25 mouse cellular contexts compared by ENCODE assay signal in genomic region chr3:85110762-85111161, GRCm38 (mm10).
A peak's percentile ranks its signal among the peaks of the same experiment; 100 is the strongest.
DNase-seq lines count a peak whose midpoint lies in the region; ATAC-seq and TF ChIP-seq lines count a peak whose summit lies in the region.
"Had no signal": no experiment of that assay in that cellular context is flagged by ENCODE, and none has a peak within 500 bp of the region (broad histone marks: within the 10 kb centered on the region; RNA-seq: fewer than 3 reads in every experiment).

No protein-coding gene starts in this region.

- no peaks in the 10 kb centered on the region for H3K27me3 ChIP-seq in forebrain, postnatal 0 days (ENCODE audit: insufficient read depth, low read length)
- H3K27me3 ChIP-seq in forebrain, embryonic 12.5 days, result no peaks in the 10 kb centered on the region
- no peaks in the 10 kb centered on the region for H3K27me3 ChIP-seq in intestine, embryonic 15.5 days (replicated peaks)
- H3K27me3 ChIP-seq: heart, embryonic 13.5 days; liver, embryonic 13.5 days; midbrain, embryonic 12.5 days had no signal

- H3K9ac ChIP-seq in forebrain, postnatal 0 days, result no peak overlapping the region
- H3K9ac ChIP-seq in forebrain, embryonic 12.5 days, result no peak overlapping the region
- no peak overlapping the region for H3K9ac ChIP-seq in intestine, embryonic 15.5 days
- H3K9ac ChIP-seq: heart, embryonic 13.5 days; hindbrain, embryonic 14.5 days; liver, embryonic 13.5 days; midbrain, embryonic 12.5 days had no signal

- H3K4me2 ChIP-seq in forebrain, postnatal 0 days (ENCODE audit: low read depth), result no peak overlapping the region
- no peak overlapping the region for H3K4me2 ChIP-seq in forebrain, embryonic 12.5 days
- no peak overlapping the region for H3K4me2 ChIP-seq in intestine, embryonic 15.5 days (replicated peaks)
- H3K4me2 ChIP-seq: heart, embryonic 13.5 days; hindbrain, embryonic 14.5 days; liver, embryonic 13.5 days; midbrain, embryonic 12.5 days had no signal

- 14% methylated on average over 4 of the region's 4 CpGs for WGBS in forebrain, postnatal 0 days
- 23% methylated on average over 4 of the region's 4 CpGs for WGBS in forebrain, embryonic 12.5 days
- 15% methylated on average over 4 of the region's 4 CpGs for WGBS in olfactory bulb, adult 2 months
- 68% methylated on average over 4 of the region's 4 CpGs for WGBS in intestine, embryonic 15.5 days

- peak; percentile 21 for DNase-seq in forebrain, postnatal 0 days
- DNase-seq in layer of hippocampus, adult 2 months (ENCODE audit: low spot score in 2 of 2), result no peak
- DNase-seq in layer of hippocampus, postnatal 10 days (ENCODE audit: low spot score in 2 of 2), result no peak
- DNase-seq in cerebellum, adult 9-10 months, result no peak
- DNase-seq: adrenal gland, postnatal 10 days; cerebellum, adult 9-11 months; gastrocnemius, postnatal 10 days; heart, adult 18-20 months; heart, postnatal 36 days; kidney, adult 9 months; kidney, postnatal 14 days; liver, embryonic 13.5 days; lung, adult 2 months; spleen, adult 18-20 months; thymus, postnatal 14 days had no signal

- no peaks in the 10 kb centered on the region for H3K9me3 ChIP-seq in forebrain, postnatal 0 days (ENCODE audit: low read length)
- no peaks in the 10 kb centered on the region for H3K9me3 ChIP-seq in forebrain, embryonic 12.5 days
- H3K9me3 ChIP-seq in intestine, embryonic 15.5 days, result no peaks in the 10 kb centered on the region
- H3K9me3 ChIP-seq: embryonic facial prominence, embryonic 10.5 days; heart, embryonic 13.5 days; liver, embryonic 13.5 days; midbrain, embryonic 12.5 days had no signal

- peak overlapping the region; percentile 59 for H3K27ac ChIP-seq in forebrain, postnatal 0 days (ENCODE audit: low read depth, low read length)
- H3K27ac ChIP-seq in forebrain, embryonic 12.5 days, result no peak overlapping the region
- H3K27ac ChIP-seq in layer of hippocampus, adult 2 months, result peak overlapping the region; percentile 51; the same call in 1 of the 2 replicates
- peak overlapping the region; percentile 22 for H3K27ac ChIP-seq in cortical plate, adult 2 months (ENCODE audit: insufficient read depth, low read length)
- H3K27ac ChIP-seq in olfactory bulb, adult 2 months (ENCODE audit: insufficient read depth, low read depth, low read length), result peak overlapping the region; percentile 79
- H3K27ac ChIP-seq in intestine, embryonic 15.5 days, result no peak overlapping the region
- H3K27ac ChIP-seq: embryonic facial prominence, embryonic 10.5 days; heart, embryonic 13.5 days; hindbrain, embryonic 14.5 days; liver, embryonic 13.5 days; midbrain, embryonic 12.5 days had no signal

- H3K4me3 ChIP-seq in forebrain, postnatal 0 days (ENCODE audit: low read depth, low read length), result no peak overlapping the region
- no peak overlapping the region for H3K4me3 ChIP-seq in forebrain, embryonic 12.5 days (replicated peaks)
- no peak overlapping the region for H3K4me3 ChIP-seq in layer of hippocampus, adult 2 months
- no peak overlapping the region for H3K4me3 ChIP-seq in cortical plate, adult 2 months (ENCODE audit: insufficient read depth, low read length)
- no peak overlapping the region for H3K4me3 ChIP-seq in olfactory bulb, adult 2 months (ENCODE audit: insufficient read depth, low read depth, low read length)
- no peak overlapping the region for H3K4me3 ChIP-seq in intestine, embryonic 15.5 days (replicated peaks)
- H3K4me3 ChIP-seq: embryonic facial prominence, embryonic 10.5 days; heart, embryonic 13.5 days; liver, embryonic 13.5 days; midbrain, embryonic 12.5 days had no signal

- peaks cover 10% of the 10 kb centered on the region; the same call in 1 of the 2 replicates for H3K4me1 ChIP-seq in forebrain, postnatal 0 days (ENCODE audit: insufficient read depth)
- peaks cover 8% of the 10 kb centered on the region for H3K4me1 ChIP-seq in forebrain, embryonic 12.5 days
- peaks cover 5% of the 10 kb centered on the region for H3K4me1 ChIP-seq in cortical plate, adult 2 months (ENCODE audit: control insufficient read depth, insufficient read depth, low read length)
- peaks cover 5% of the 10 kb centered on the region for H3K4me1 ChIP-seq in olfactory bulb, adult 2 months (ENCODE audit: control insufficient read depth, insufficient read depth, low read length)
- no peaks in the 10 kb centered on the region for H3K4me1 ChIP-seq in intestine, embryonic 15.5 days (replicated peaks)
- H3K4me1 ChIP-seq: embryonic facial prominence, embryonic 10.5 days; liver, embryonic 13.5 days had no signal

- TF ChIP-seq CTCF in forebrain, postnatal 0 days (IDR thresholded peaks at IDR 0.05; ENCODE audit: low read depth), result no peak
- TF ChIP-seq CTCF in layer of hippocampus, adult 2 months (conservative IDR thresholded peaks at IDR 0.05), result no peak
- no peak for TF ChIP-seq CTCF in cortical plate, adult 2 months (IDR thresholded peaks at IDR 0.05; ENCODE audit: extremely low read depth, insufficient read depth, low read length)
- no peak for TF ChIP-seq CTCF in olfactory bulb, adult 2 months (IDR thresholded peaks at IDR 0.05; ENCODE audit: insufficient read depth, low read depth, low read length)

- H3K36me3 ChIP-seq in forebrain, postnatal 0 days (ENCODE audit: insufficient read depth), result no peaks in the 10 kb centered on the region
- H3K36me3 ChIP-seq in forebrain, embryonic 12.5 days (replicated peaks), result no peaks in the 10 kb centered on the region
- no peaks in the 10 kb centered on the region for H3K36me3 ChIP-seq in intestine, embryonic 15.5 days
- H3K36me3 ChIP-seq: embryonic facial prominence, embryonic 10.5 days; heart, embryonic 13.5 days; liver, embryonic 13.5 days; midbrain, embryonic 12.5 days had no signal

- ATAC-seq in forebrain, postnatal 0 days, result peak; percentile 45
- ATAC-seq in forebrain, embryonic 12.5 days (ENCODE audit: low FRiP score), result no peak
- ATAC-seq in intestine, embryonic 15.5 days, result no peak
- ATAC-seq: forebrain, embryonic 16.5 days; inflammation-experienced regulatory T-cells, adult 6 months had no signal

- TF ChIP-seq POLR2A in cortical plate, adult 2 months (IDR thresholded peaks at IDR 0.05; ENCODE audit: extremely low read depth, insufficient read depth, low read length), result no peak
- no peak for TF ChIP-seq POLR2A in olfactory bulb, adult 2 months (IDR thresholded peaks at IDR 0.05; ENCODE audit: insufficient read depth, low read depth, low read length)

Comparison
In these comparisons a context has a peak if more than half of its experiments do, and no peak if none do; other contexts are left out.
1. H3K27ac ChIP-seq: peak in forebrain, postnatal 0 days (single experiment), layer of hippocampus, adult 2 months (single experiment), cortical plate, adult 2 months (single experiment) and olfactory bulb, adult 2 months (single experiment); none in forebrain, embryonic 12.5 days (single experiment) and intestine, embryonic 15.5 days (single experiment).